Mouse (Mus musculus) retina, embryonic 14.5 days (tissue): Measurements from ENCODE around the gene Poll.
"Not testable (repeated sequence)": the region's sequence is repeated elsewhere in the genome, so short reads cannot be mapped to it uniquely, and the experiment has no call there.

Experiments used
- DNase-seq: peaks from one replicate; pipeline ENCODE4 v3.0.0-alpha.2; 2015; ENCODE audit warnings: low spot score

Gene Poll

DNA sequence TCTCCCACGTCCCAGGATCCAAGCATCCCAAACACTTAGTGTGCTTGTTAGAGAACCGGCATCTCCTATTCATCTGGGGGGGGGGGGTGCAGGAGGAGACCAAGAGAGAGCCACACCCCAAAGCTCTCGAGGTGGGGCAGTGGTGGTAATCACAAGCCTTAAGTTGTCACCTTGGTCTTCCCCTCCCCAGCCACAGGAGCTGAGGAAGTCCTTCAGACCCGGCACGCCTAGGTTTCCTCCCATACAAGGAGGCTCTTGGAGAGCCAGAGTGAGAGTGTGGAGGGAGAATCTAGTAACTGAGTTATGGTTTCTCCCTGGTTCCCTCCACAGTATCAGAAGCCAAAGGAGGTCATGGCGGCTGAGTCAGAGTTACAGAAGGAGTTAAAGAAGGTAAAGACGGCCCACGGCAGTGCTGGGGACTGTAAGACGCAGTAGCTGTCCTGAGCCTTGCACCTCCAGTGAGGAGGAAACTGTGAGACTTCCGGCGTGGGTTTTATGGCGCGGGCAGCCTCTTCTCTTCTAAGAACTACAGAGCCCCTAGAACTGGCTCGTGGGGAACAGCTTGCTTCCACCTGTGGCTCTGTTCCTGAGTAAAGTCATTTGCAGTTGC, 16.9 kb upstream of the Poll start:
- DNase-seq = no peak

- DNase-seq = no peak
Measured at GRCm38 (mm10) chr19:45575632-45576001, 15.3 kb upstream of the Poll start.

- no peak for DNase-seq
Measured at GRCm38 (mm10) chr19:45574941-45575631, 14.8 kb upstream of the Poll start.

DNA sequence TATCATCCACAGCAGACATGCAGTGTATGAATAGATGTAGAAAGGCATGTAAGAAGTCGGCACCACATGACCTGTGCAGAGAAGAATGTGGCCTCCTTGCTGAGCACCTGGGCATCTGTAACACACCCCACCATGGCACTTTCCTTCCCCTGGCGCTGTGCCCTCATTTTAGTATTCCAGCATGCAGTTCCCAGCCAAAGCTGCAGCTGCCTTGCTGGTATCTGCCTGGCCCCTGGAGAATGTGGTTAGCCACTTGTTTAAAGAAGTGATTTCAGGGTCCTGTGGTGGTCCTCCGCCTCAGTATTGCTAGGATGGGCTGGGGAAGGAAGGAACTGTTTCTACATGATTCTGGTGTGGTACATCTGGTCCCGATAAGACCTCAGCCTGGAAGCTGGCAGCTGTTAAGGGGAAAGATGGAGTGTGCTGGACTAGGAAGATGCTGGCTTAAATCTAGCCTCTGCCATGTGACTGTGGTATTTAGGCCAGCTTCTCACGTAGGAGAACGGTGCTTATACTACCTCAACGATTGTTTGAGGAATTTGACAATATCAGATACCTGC, 14.1 kb upstream of the Poll start:
- DNase-seq = no peak

GRCm38 (mm10) chr19:45573861-45574267, 13.5 kb upstream of the Poll start:
- DNase-seq = peak; percentile 87

- DNase-seq = no peak
Measured at GRCm38 (mm10) chr19:45573033-45573432, 12.7 kb upstream of the Poll start.

DNA sequence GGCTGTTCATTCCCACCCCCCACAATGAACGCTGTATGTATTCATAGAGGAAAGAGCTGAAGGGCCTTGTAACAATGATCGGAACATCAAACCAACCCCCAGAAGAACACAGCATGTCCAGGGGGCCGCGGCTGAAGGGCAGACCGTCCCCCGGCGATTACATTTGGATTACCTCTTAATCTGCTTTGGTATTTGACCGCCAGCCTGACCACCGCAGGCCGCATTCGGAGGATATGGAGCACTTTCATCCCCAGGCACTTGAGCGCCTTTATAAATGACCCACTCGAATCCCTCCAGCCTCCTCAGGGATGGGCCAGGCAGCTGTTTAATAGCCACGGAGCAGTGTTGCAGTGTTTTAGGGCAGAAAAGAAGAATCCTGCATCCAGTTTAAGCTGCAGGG, 7.0 kb upstream of the Poll start:
- peak; percentile 30 for DNase-seq

DNA sequence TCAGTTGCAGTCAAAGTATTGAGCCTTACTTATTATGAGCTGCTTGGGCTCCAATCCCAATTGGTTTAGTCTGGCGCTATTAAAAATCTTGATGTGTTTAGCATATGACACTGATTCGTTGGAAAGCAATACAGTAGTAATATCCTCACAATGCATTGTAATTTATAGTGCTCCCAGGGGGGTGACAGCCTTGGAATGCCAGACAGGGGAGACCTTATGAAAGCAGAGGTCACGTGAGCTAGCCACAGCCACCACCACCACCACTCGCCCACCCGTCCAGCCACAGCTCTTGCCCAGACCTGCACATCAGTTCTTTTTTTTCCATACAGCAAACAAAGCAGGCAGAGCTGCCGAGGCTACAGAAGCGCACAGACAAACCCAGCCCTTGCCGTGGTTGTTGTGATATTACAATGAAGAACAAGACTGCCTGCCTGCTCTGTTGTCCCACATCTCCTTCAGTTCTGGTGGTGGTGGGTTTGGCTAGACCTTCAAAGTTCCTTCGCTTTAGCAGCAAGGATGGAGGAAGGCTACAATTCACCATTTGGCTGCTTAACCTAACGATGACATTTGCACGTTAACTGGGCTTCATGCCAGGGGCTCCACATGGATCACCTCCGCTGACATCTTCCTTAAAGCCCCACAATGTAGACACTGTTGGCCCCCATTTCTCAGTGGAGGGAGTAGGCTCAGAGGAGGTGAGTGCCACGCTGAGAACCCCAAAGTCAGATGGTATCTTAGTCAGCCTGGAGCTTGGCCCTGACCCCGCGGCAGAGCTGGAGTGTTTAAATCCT, 5.8 kb upstream of the Poll start:
- no peak for DNase-seq

GRCm38 (mm10) chr19:45554136-45554535, 6.2 kb downstream of the Poll start:
- no peak for DNase-seq

GRCm38 (mm10) chr19:45552187-45552586, 8.1 kb downstream of the Poll start:
- no peak for DNase-seq

DNA sequence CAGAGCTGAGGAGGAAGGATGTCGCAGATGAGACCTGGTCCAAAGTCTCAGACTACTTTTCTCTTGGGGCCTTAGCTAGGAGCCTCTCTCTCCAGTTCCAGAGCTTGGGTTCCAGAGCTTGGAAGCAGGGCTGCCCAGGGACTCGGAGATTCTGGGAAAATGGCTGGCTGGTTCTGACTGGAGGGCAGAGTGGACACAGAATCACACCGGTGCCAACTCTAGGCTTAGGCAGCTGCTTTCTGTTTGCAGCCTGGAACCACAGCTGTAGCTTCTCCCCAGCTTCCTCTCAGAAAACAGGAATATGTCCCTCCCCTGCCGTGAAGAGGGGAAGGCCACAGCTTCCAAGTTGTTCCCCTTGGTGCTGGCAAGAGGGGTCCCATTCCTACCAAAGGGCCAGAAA, 10.4 kb downstream of the Poll start:
- no peak for DNase-seq

GRCm38 (mm10) chr19:45549128-45549915, 11.0 kb downstream of the Poll start:
- DNase-seq = peak; percentile 60

DNA sequence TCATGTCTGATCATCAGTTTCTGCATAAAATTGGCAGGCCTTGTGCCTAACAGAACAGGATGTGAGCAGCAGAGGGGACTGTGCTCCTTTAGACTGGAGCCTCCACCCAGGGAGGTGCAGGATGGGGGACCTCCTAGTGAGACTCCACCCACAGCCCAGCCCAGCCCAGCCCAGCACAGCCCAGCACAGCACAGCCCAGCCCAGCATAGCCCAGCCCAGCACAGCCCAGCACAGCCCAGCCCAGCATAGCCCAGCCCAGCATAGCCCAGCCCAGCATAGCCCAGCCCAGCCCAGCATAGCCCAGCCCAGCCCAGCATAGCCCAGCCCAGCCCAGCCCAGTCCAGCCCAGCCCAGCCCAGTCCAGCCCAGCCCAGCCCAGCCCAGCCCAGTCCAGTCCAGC, 12.1 kb downstream of the Poll start:
- DNase-seq = not testable (repeated sequence)

DNA sequence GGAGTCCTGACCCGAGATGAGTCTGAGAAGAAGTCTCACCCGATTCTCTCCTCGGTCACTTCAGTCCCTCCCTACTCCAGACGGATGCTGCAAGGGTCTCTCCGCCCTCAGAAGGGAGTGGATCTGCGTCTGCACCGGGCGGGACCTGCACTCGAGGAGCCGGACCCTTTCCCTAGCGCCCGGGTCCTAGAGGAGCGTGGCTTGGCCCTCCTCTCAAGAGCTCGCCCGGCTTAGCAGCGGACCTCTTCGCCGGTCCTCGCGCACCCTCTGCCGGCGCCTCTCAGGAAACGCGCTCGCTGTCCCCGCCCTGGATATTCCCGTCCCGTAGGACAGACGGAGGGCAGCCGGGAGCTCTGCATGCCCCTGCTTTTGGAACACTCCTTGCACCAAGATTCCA, 15.4 kb downstream of the Poll start:
- DNase-seq = peak; percentile 93

GRCm38 (mm10) chr19:45544152-45544924, 16.0 kb downstream of the Poll start:
- peak; percentile 19 for DNase-seq

DNA sequence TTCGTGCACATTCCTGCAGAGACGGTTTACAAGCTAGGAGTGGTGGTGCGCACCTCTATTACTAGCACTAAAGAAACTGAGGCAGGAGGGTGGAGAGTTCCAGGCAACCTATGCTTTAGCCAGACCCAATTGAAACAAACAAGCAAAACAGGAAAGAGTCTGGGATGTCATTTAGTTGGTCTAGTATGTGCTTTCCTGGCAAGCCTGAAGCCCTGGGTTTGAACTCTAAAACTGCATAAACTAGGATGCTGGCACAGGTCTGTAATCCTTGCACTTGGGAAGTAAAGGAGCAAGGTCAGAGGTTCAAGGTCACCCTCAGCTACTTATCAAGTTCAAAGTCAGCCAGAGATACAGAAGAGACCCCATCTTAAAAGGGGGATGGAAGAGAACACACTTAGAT, 18.3 kb downstream of the Poll start:
- DNase-seq = no peak

- peak; percentile 74 for DNase-seq
Measured at GRCm38 (mm10) chr19:45541409-45542041, 18.8 kb downstream of the Poll start.

DNA sequence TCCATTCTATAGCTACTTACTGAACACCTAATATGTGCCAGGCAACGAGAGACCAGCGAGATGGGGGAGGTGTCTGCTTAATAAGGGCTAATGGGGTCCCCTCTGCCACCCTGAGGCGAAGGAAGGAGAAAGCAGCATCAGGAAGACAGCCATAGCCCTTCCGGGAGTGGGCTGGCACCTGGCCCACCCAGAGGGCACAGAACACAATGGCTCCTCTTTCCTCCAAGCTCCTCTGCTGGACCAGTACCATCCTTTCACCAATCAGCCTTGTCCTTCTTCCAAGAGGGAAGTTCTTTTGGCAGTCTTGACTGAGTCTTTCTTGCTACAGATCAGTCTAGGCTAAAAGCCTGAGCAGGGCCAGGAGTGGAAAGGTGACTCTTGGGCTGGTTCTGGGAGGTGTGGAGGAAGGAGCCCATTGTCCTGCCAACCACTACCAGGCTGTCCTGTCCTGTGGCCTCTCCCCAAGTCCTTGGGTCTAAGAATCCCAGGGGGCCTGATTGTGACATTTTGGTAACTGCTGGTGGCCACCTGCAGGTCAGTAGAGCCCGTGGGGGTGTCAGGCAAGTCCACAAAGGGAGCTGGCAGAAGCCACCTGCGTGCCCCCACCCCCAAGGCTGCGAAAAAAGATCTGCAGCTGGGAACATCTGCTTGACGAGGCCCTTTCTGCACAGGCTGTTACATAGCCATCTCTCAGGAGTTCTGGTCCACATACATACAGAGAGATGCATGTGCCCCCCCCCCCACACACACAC, 19.5 kb downstream of the Poll start:
- DNase-seq = peak; percentile 12

- DNase-seq = peak; percentile 71
Measured at GRCm38 (mm10) chr19:45537505-45537904, 22.8 kb downstream of the Poll start.

GRCm38 (mm10) chr19:45535929-45536328, 24.4 kb downstream of the Poll start:
- peak; percentile 32 for DNase-seq
